Mouse (Mus musculus) cerebellum, postnatal 25 days (tissue): ENCODE data around the gene Cd93.

Experiments used
- DNase-seq, 2 experiments: peaks; one replicate each; pipeline ENCODE4 v3.0.0; 2021; ENCODE audit warnings: mixed read lengths in 2 of 2

Gene Cd93

DNA sequence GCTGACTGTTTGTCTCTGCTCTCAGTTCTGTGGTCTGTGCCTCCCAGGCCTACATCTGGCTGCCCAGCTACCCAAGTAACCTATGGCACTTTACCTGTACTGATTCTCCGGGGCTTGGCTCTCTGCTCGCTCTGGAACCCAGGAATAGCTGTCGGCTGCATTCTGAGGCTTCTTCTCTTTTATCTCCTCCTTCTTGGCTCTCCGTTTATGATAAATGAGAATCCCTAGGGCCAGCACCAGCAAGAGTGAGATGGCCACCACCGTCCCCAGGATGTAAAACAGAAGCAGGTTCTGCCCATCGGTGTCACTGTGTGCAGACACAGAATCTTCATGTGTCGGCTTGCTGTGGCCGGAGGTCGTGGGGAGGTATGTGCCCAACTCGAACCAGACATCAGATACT lies 1.9 kb downstream of the Cd93 start:
- no peak for DNase-seq

- no peak for DNase-seq
These were observed 3.6 kb downstream of the Cd93 start for GRCm38 (mm10) chr2:148439691-148440276.

DNA sequence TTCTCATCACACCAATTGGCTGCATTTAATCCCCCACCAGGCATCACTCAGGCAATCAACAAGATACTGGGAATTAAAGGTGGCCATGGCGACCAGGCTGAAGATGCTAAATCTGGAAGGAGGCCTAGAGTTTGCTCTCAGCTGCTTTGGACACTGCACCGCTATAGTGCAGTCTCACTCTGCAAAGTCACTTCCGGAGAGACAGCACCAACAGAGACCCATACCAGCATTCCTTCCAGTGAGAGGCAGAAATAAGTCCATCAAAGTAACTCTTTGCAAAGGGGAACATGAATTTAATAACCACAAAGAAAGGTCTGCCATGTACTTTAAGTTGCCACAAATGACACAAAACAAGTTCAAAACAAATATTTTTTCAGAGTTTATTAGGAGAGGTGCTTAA lies 7.1 kb downstream of the Cd93 start:
- no peak for DNase-seq

- DNase-seq = no peak
These were observed 11.0 kb downstream of the Cd93 start for GRCm38 (mm10) chr2:148432346-148432745.

DNA sequence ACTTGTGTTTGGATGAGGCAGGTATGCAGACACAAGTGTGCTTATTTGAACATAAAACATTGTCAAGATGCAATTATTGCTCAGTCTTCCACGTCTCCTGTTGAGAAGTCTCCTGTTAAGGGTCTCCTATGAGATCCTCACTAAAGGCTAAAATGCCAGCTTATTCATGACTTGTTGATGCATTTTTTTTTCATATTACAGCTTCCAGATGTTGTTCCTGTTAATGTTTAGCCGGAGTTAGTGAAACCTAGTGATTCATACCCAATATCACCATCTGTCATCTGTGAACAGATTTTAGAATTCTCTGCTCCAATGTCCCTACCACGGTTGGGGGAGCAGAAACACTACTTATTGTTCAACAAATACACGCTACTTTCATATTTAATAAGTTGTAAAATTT lies 12.4 kb downstream of the Cd93 start:
- no peak for DNase-seq

DNA sequence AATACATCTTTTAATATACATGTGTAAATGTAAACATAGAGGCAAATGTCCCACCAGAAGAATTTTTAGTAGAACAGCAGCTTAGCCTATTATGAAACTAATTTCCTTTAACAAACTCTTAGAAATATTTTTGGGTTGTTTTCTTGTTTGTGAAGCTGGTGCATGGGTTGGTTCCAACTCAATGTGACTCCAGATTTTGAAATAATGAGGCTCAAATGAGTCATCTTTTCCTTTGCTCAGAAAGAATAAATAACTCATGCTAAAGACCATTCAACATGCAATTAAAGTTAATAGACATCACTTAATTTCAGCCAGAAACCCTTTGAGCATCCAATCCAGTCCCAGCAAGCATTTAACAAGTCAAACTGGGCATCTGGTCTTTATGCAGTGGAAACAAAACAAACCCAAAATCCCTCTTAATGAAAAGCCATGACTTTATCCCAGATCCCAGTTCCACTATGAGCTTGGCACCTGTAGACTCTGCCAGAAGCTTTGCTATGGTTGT lies 14.3 kb downstream of the Cd93 start:
- no peak for DNase-seq

DNA sequence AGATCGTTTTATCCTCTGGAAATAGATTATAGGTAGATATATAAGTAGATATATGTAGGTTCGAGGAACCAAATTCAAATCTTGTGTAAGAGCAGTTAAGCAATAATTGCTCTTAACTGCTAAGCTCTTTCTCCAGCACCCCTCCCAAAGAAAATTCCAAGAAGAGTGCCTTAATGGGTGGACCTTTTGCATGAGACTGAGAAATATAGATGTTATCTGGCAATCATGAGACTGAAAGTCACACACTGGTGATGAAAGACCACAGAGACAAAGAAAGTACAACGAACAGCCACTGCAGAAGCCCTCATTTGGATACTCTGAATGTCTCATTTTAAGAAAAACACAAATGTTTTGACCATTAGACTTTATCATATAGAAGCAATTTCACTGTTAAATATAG lies 14.8 kb downstream of the Cd93 start:
- no peak for DNase-seq

GRCm38 (mm10) chr2:148427553-148427952 lies 15.8 kb downstream of the Cd93 start:
- no peak for DNase-seq

- DNase-seq = no peak
These were observed 17.5 kb downstream of the Cd93 start for GRCm38 (mm10) chr2:148425709-148426382.

DNA sequence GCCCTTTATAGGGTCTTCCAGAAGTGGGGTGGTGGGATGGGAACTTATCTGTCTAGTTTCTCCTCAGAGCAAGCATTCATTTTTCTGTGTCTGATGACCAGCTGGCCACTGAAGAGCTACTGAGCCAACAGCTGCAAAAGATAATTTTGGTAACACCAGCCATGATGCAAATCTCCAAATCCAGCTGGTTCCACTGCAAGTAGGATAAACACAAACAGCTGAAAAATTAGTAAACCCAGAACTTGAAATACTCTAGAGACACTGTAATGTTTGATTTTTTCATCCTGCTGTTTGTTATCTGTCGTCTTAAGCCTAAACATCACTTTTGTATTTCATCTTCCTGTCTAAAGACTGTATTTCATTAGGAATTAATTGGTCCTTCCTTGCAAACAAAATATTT lies 21.7 kb downstream of the Cd93 start:
- DNase-seq = no peak

GRCm38 (mm10) chr2:148421112-148421511 lies 22.3 kb downstream of the Cd93 start:
- no peak for DNase-seq

DNA sequence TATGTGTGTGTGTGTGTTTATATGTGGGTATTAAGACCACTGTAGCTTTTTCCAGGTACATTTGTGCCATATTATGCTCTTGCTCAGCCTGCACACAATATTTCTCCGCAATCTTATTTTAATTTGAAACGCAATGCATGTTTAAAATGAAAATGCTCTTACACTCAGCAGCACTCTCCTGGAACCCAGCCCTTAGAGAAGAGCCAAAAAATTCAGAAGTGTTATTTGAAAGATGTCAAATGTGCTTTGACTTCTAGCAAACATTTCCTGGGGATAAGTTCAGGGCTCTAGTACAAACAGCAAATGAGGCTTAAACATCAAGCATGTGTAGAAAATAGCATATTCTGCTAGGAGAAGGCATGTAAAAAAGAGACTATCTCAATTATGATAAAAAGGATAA lies 23.6 kb downstream of the Cd93 start:
- DNase-seq = no peak

DNA sequence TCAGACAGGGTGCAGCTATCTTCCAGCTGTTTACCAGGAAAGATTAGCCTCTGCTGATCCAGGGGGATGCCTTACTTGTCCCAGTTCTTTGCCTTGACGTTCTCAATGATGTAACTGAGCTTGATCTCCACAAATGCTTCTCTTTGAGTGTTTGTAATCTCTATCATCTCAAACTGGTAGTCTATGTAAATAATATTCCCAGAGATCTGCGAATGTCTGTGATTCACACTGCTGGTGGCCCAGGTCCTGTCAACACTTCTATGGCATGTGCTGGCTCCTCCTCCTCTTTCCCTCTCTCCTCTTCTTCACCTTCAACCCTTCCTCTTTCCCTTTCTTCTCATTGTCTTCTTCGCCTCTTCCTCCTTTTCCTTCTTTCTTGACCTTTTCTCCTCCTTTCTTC lies 24.2 kb downstream of the Cd93 start:
- DNase-seq = no peak

- DNase-seq = no peak
These were observed 33.5 kb downstream of the Cd93 start for GRCm38 (mm10) chr2:148409821-148410220.

- peak; percentile 22 to 52 for DNase-seq
These were observed 34.2 kb downstream of the Cd93 start for GRCm38 (mm10) chr2:148409141-148409540.

- DNase-seq = no peak
These were observed 34.6 kb downstream of the Cd93 start for GRCm38 (mm10) chr2:148408761-148409120.

- DNase-seq = peak in 1 of 2 experiments; percentile 9
These were observed 35.2 kb downstream of the Cd93 start, which contains the start of gene Thbd for GRCm38 (mm10) chr2:148407870-148408760. Gene Thbd, minus strand, starts transcription at chr2:148408188.

GRCm38 (mm10) chr2:148406971-148407869 lies 36.1 kb downstream of the Cd93 start:
- DNase-seq = peak in 1 of 2 experiments; percentile 17

DNA sequence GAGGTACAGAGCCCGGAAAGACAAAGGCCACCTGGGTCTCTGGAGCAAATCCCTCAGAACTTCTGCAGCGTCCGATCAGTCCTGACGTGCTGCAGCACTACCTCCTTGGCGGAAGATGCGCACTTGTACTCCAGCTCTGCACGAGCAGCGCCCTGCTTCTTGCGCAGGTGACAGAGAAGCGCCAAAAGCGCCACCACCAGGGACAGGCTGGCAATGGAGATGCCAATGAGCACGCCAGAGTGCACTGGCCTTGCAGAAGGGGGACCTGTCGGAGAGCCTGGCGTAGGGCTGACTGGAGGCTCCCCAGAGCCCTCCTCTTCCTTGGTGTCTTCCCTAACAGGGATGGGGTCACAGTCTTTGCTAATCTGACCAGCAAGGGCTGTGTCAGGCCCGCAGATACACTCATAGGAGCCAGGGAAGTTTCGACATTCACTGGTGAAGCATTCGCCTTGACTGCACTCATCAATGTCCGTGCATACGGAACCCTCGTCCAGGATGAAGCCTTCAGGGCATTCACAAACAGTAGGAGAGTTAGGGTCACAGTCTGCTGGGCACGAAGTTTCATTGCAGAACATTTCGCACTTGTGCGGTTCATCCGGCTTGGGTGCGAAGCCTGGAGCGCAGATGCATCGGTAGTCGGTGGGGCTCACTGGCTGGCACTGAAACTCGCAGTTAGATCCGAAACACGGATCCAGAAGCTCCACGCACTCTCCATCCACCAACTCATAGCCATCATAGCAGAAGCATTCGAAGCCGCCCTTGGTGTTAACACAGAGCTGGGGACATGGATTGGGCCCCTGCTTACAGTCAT lies 37.0 kb downstream of the Cd93 start:
- DNase-seq = peak; percentile 6 to 15

GRCm38 (mm10) chr2:148404906-148405305 lies 38.5 kb downstream of the Cd93 start:
- DNase-seq = no peak

GRCm38 (mm10) chr2:148402227-148402626 lies 41.1 kb downstream of the Cd93 start:
- no peak for DNase-seq
